Mouse (Mus musculus) erythroid progenitor cell, adult 5-6 weeks (primary cell): ENCODE data around the gene Jph4. TPM values are rescaled to one million over a fixed set of nuclear protein-coding genes. Genes with fewer than 3 reads are reported as not detected.

Source experiments
- ATAC-seq: replicated peaks from 2 replicates; pipeline ENCODE4 v1.8.0; 2016; ENCODE audit warnings: moderate number of reproducible peaks, mild to moderate bottlenecking, moderate TSS enrichment, inconsistent platforms; ENCODE audit not compliant: poor library complexity, low FRiP score, severe bottlenecking
- total RNA-seq, 2 experiments: library from RNA; stranded (forward) in 1 of 2; stranded (reverse) in 1 of 2; fragments of 150-400 nt in 1 of 2; fragments of 186-747, 209-891 nt in 1 of 2; gene quantifications; 2 replicates each; pipeline versions ENCODE4 v1.2.3 to v1.2.4; 2015 to 2017; ENCODE audit warnings: low replicate concordance in 2 of 2

The Jph4 gene
- total RNA-seq, 2 experiments from 2014 or later: not detected

GRCm38 (mm10) chr14:55097646-55098045 is 19.1 kb downstream of the Jph4 start:
- no peak for ATAC-seq

- no peak for ATAC-seq
Measured at GRCm38 (mm10) chr14:55096573-55097087, 20.1 kb downstream of the Jph4 start.

GRCm38 (mm10) chr14:55095671-55096070 is 21.1 kb downstream of the Jph4 start:
- ATAC-seq: no peak

- no peak for ATAC-seq
Measured at GRCm38 (mm10) chr14:55095263-55095662, 21.5 kb downstream of the Jph4 start.

- ATAC-seq: peak; percentile 65
Measured at GRCm38 (mm10) chr14:55094704-55095231, 22.0 kb downstream of the Jph4 start, which contains the start of gene Thtpa. Gene Thtpa (plus strand): TSS chr14:55094784.

- ATAC-seq: no peak
Measured at GRCm38 (mm10) chr14:55093927-55094326, 22.8 kb downstream of the Jph4 start.

GRCm38 (mm10) chr14:55092011-55092577 is 24.6 kb downstream of the Jph4 start, which contains the start of gene Zfhx2:
Gene Zfhx2 (minus strand): TSS chr14:55092324.
- peak; percentile 86 for ATAC-seq

- no peak for ATAC-seq
Measured at GRCm38 (mm10) chr14:55091209-55091865, 25.4 kb downstream of the Jph4 start.

GRCm38 (mm10) chr14:55089199-55089947 is 27.4 kb downstream of the Jph4 start:
- no peak for ATAC-seq

- no peak for ATAC-seq
Measured at GRCm38 (mm10) chr14:55086009-55086514, 30.7 kb downstream of the Jph4 start.

GRCm38 (mm10) chr14:55085324-55086008 is 31.3 kb downstream of the Jph4 start:
- no peak for ATAC-seq

GRCm38 (mm10) chr14:55083481-55083880 is 33.3 kb downstream of the Jph4 start:
- no peak for ATAC-seq

- ATAC-seq: no peak
Measured at GRCm38 (mm10) chr14:55081105-55081504, 35.6 kb downstream of the Jph4 start.

- ATAC-seq: peak; percentile 75
Measured at GRCm38 (mm10) chr14:55079214-55079970, 37.3 kb downstream of the Jph4 start.

GRCm38 (mm10) chr14:55078366-55078989 is 38.3 kb downstream of the Jph4 start:
- ATAC-seq: no peak

- no peak for ATAC-seq
Measured at GRCm38 (mm10) chr14:55077481-55078365, 39.0 kb downstream of the Jph4 start.

- no peak for ATAC-seq
Measured at GRCm38 (mm10) chr14:55076956-55077355, 39.8 kb downstream of the Jph4 start.
